Mouse (Mus musculus) limb, embryonic 13.5 days (tissue): ENCODE data around the gene Dpep3. TPM values are rescaled to one million over a fixed set of nuclear protein-coding genes. Genes with fewer than 3 reads are reported as not detected.

ENCODE experiments used
- ATAC-seq: fragments of 200-750 bp; cut with Nextera tagmentation; 2 replicates; pipeline ENCODE4 v1.8.0; 2017; ENCODE audit warnings: low read depth, moderate number of reproducible peaks, moderate TSS enrichment; ENCODE audit not compliant: low FRiP score
- H3K27ac ChIP-seq: fragments of 300-500 bp; sonication (generic); 2 replicates; pipeline ENCODE4 v1.5.1; 2015; ENCODE audit warnings: inconsistent platforms, mild to moderate bottlenecking, moderate library complexity
- H3K27me3 ChIP-seq: fragments of 300-500 bp; sonication (generic); 2 replicates; pipeline ENCODE4 v1.6.1; 2015; ENCODE audit warnings: mild to moderate bottlenecking, inconsistent platforms
- H3K36me3 ChIP-seq: fragments of 300-500 bp; sonication (generic); 2 replicates; pipeline ENCODE4 v1.6.1; 2015; ENCODE audit warnings: inconsistent platforms, mild to moderate bottlenecking, moderate library complexity
- H3K4me1 ChIP-seq: fragments of 300-500 bp; sonication (generic); 2 replicates; pipeline ENCODE4 v1.6.1; 2015; ENCODE audit warnings: inconsistent platforms
- H3K4me2 ChIP-seq: fragments of 300-500 bp; sonication (generic); replicated peaks from 2 replicates; pipeline ENCODE4 v1.6.1; 2015; ENCODE audit warnings: inconsistent platforms, mild to moderate bottlenecking, moderate library complexity
- H3K4me3 ChIP-seq: fragments of 300-500 bp; sonication (generic); 2 replicates; pipeline ENCODE4 v1.5.1; 2015; ENCODE audit warnings: moderate library complexity, mild to moderate bottlenecking, inconsistent platforms
- H3K9ac ChIP-seq: fragments of 300-500 bp; sonication (generic); 2 replicates; pipeline ENCODE4 v1.6.1; 2015; ENCODE audit warnings: mild to moderate bottlenecking, inconsistent platforms
- H3K9me3 ChIP-seq: fragments of 300-500 bp; sonication (generic); 2 replicates; pipeline ENCODE4 v1.6.1; 2016; ENCODE audit warnings: inconsistent platforms
- WGBS: fragments of 180-500 bp; shearing (Covaris S2); methylation state at CpG from one replicate; pipeline ENCODE4 v1.1.7; 2015; 5-methylcytosine and 5-hydroxymethylcytosine counted together
- polyA plus RNA-seq: library from polyadenylated mRNA; unstranded; fragments of >200 nt; fragmentation: Nextera tagmentation; extraction: Ambion mirVana; gene quantifications from 2 replicates; pipeline ENCODE4 v1.2.1, GENCODE M21; 2015

The Dpep3 gene
- polyA plus RNA-seq, 1 experiment from 2014 or later, result not detected

GRCm38 (mm10) chr8:105971019-105971720 is 8.1 kb downstream of the Dpep3 start:
- no peaks in the 10 kb centered on the region for H3K9me3 ChIP-seq
- H3K9ac ChIP-seq, result no peak overlapping the region
- no peak overlapping the region for H3K4me3 ChIP-seq
- H3K27ac ChIP-seq, result no peak overlapping the region
- H3K4me2 ChIP-seq, result no peak overlapping the region
- H3K4me1 ChIP-seq, result peaks cover 11% of the 10 kb centered on the region
- no peaks in the 10 kb centered on the region for H3K36me3 ChIP-seq
- no peak for ATAC-seq
- WGBS, result 78% methylated on average over 8 of the region's 8 CpGs
- H3K27me3 ChIP-seq, result no peaks in the 10 kb centered on the region

GRCm38 (mm10) chr8:105969367-105969766 is 9.9 kb downstream of the Dpep3 start:
- no peak overlapping the region for H3K4me2 ChIP-seq
- no peaks in the 10 kb centered on the region for H3K9me3 ChIP-seq
- ATAC-seq, result no peak
- H3K4me1 ChIP-seq, result peaks cover 21% of the 10 kb centered on the region
- no peaks in the 10 kb centered on the region for H3K27me3 ChIP-seq
- no peaks in the 10 kb centered on the region for H3K36me3 ChIP-seq
- H3K9ac ChIP-seq, result no peak overlapping the region
- H3K27ac ChIP-seq, result no peak overlapping the region
- no peak overlapping the region for H3K4me3 ChIP-seq
- WGBS, result 84% methylated on average over 1 of the region's 1 CpGs

GRCm38 (mm10) chr8:105966692-105967311 is 12.4 kb downstream of the Dpep3 start:
- Histone ChIP-seq H3K4me3 (peak overlapping the region; percentile 81), H3K9ac (no peak overlapping the region; the same call in 1 of the 2 replicates), H3K4me1 (peaks cover 40% of the 10 kb centered on the region), H3K27me3 (no peaks in the 10 kb centered on the region), H3K9me3 (no peaks in the 10 kb centered on the region), H3K27ac (peak overlapping the region; percentile 63), H3K36me3 (no peaks in the 10 kb centered on the region), H3K4me2 (peak overlapping the region; percentile 71)
- ATAC-seq, result peak; percentile 35; the same call in 1 of the 2 replicates
- WGBS, result 5% methylated on average over 19 of the region's 19 CpGs

GRCm38 (mm10) chr8:105965905-105966341 is 13.3 kb downstream of the Dpep3 start, which contains the start of gene Slc12a4:
Gene Slc12a4, minus strand, starts transcription at chr8:105966097.
- WGBS, result under 1% methylated on average over 46 of the region's 47 CpGs
- peak; percentile 88 for ATAC-seq
- peaks cover 40% of the 10 kb centered on the region for H3K4me1 ChIP-seq

GRCm38 (mm10) chr8:105965266-105965904 is 13.8 kb downstream of the Dpep3 start:
- Histone ChIP-seq H3K27me3 (no peaks in the 10 kb centered on the region), H3K9ac (peak overlapping the region; percentile 90), H3K4me2 (peak overlapping the region; percentile 71), H3K4me3 (peak overlapping the region; percentile 81), H3K9me3 (no peaks in the 10 kb centered on the region), H3K36me3 (peaks cover 3% of the 10 kb centered on the region; the same call in 1 of the 2 replicates), H3K4me1 (peaks cover 41% of the 10 kb centered on the region), H3K27ac (peak overlapping the region; percentile 85)
- WGBS, result under 1% methylated on average over 40 of the region's 40 CpGs
- peak; percentile 74 for ATAC-seq

More at GRCm38 (mm10) chr8:105965905-105966341, 13.3 kb downstream of the Dpep3 start, which contains the start of gene Slc12a4:
- H3K4me2 ChIP-seq, result peak within 1 kb of the TSS; percentile 71
- no peaks in the 10 kb centered on the region for H3K9me3 ChIP-seq
- peak within 1 kb of the TSS; percentile 81 for H3K4me3 ChIP-seq
- H3K36me3 ChIP-seq, result no peaks in the 10 kb centered on the region
- H3K9ac ChIP-seq, result peak within 1 kb of the TSS; percentile 90
- peak within 1 kb of the TSS; percentile 85 for H3K27ac ChIP-seq
- no peaks in the 10 kb centered on the region for H3K27me3 ChIP-seq

GRCm38 (mm10) chr8:105964506-105965265 is 14.5 kb downstream of the Dpep3 start:
- Histone ChIP-seq H3K4me1 (peaks cover 48% of the 10 kb centered on the region), H3K9me3 (no peaks in the 10 kb centered on the region), H3K9ac (peak overlapping the region; percentile 90), H3K4me2 (peak overlapping the region; percentile 71), H3K4me3 (peak overlapping the region; percentile 81), H3K27me3 (no peaks in the 10 kb centered on the region), H3K36me3 (peaks cover 10% of the 10 kb centered on the region), H3K27ac (peak overlapping the region; percentile 85; the same call in 1 of the 2 replicates)
- WGBS, result 58% methylated on average over 12 of the region's 12 CpGs
- 0 out of 2 replicates have a peak, but pooled peaks have one; percentile 6 for ATAC-seq

GRCm38 (mm10) chr8:105961536-105961935 is 17.7 kb downstream of the Dpep3 start:
- Histone ChIP-seq H3K4me2 (no peak overlapping the region), H3K4me3 (no peak overlapping the region), H3K27ac (no peak overlapping the region), H3K27me3 (no peaks in the 10 kb centered on the region), H3K4me1 (peaks cover 45% of the 10 kb centered on the region), H3K9ac (no peak overlapping the region), H3K36me3 (peaks cover 39% of the 10 kb centered on the region), H3K9me3 (no peaks in the 10 kb centered on the region)
- no peak for ATAC-seq
- 85% methylated on average over 10 of the region's 10 CpGs for WGBS

- H3K27me3 ChIP-seq, result no peaks in the 10 kb centered on the region
- no peak overlapping the region for H3K4me3 ChIP-seq
- H3K4me2 ChIP-seq, result no peak overlapping the region
- H3K9ac ChIP-seq, result no peak overlapping the region
- H3K4me1 ChIP-seq, result peaks cover 40% of the 10 kb centered on the region
- H3K36me3 ChIP-seq, result peaks cover 43% of the 10 kb centered on the region
- ATAC-seq, result no peak
- no peak overlapping the region for H3K27ac ChIP-seq
- H3K9me3 ChIP-seq, result no peaks in the 10 kb centered on the region
- WGBS, result 70% methylated on average over 14 of the region's 14 CpGs
Observed at GRCm38 (mm10) chr8:105961101-105961500, 18.1 kb downstream of the Dpep3 start.

- H3K4me1 ChIP-seq, result peaks cover 30% of the 10 kb centered on the region
- WGBS, result 78% methylated on average over 7 of the region's 7 CpGs
- H3K36me3 ChIP-seq, result peaks cover 60% of the 10 kb centered on the region
- no peak overlapping the region for H3K4me2 ChIP-seq
- no peak overlapping the region for H3K9ac ChIP-seq
- H3K4me3 ChIP-seq, result no peak overlapping the region
- no peak for ATAC-seq
- no peaks in the 10 kb centered on the region for H3K27me3 ChIP-seq
- no peaks in the 10 kb centered on the region for H3K9me3 ChIP-seq
- no peak overlapping the region for H3K27ac ChIP-seq
Observed at GRCm38 (mm10) chr8:105959350-105959749, 19.9 kb downstream of the Dpep3 start.

- H3K4me3 ChIP-seq, result no peak overlapping the region
- H3K36me3 ChIP-seq, result peaks cover 75% of the 10 kb centered on the region
- no peak overlapping the region for H3K9ac ChIP-seq
- no peak for ATAC-seq
- WGBS, result 66% methylated on average over 3 of the region's 4 CpGs
- no peaks in the 10 kb centered on the region for H3K27me3 ChIP-seq
- H3K4me2 ChIP-seq, result no peak overlapping the region
- H3K9me3 ChIP-seq, result no peaks in the 10 kb centered on the region
- no peak overlapping the region; the same call in 1 of the 2 replicates for H3K27ac ChIP-seq
- peaks cover 15% of the 10 kb centered on the region for H3K4me1 ChIP-seq
Observed at GRCm38 (mm10) chr8:105957813-105958212, 21.4 kb downstream of the Dpep3 start.

- Histone ChIP-seq H3K27ac (no peak overlapping the region), H3K9me3 (no peaks in the 10 kb centered on the region), H3K4me1 (peaks cover 14% of the 10 kb centered on the region), H3K27me3 (no peaks in the 10 kb centered on the region), H3K4me2 (no peak overlapping the region), H3K9ac (no peak overlapping the region), H3K36me3 (peaks cover 83% of the 10 kb centered on the region), H3K4me3 (no peak overlapping the region)
- WGBS, result 91% methylated on average over 4 of the region's 4 CpGs
- ATAC-seq, result no peak
Observed at GRCm38 (mm10) chr8:105956556-105956955, 22.7 kb downstream of the Dpep3 start.
